Mouse (Mus musculus) intestine, embryonic 15.5 days (tissue): Measurements from ENCODE around the gene Rrp12. TPM values are rescaled to one million over a fixed set of nuclear protein-coding genes. Genes with fewer than 3 reads are reported as not detected.

ENCODE experiments used
- ATAC-seq: fragments of 200-750 bp; cut with Nextera tagmentation; 2 replicates; pipeline ENCODE4 v1.8.0; 2017; ENCODE audit warnings: moderate TSS enrichment, moderate library complexity
- H3K27ac ChIP-seq: fragments of 300-500 bp; sonication (generic); 2 replicates; pipeline ENCODE4 v1.5.1; 2015; ENCODE audit warnings: mild to moderate bottlenecking, inconsistent platforms
- H3K27me3 ChIP-seq: fragments of 300-500 bp; sonication (generic); replicated peaks from 2 replicates; pipeline ENCODE4 v1.6.1; 2015; ENCODE audit warnings: inconsistent platforms
- H3K36me3 ChIP-seq: fragments of 300-500 bp; sonication (generic); 2 replicates; pipeline ENCODE4 v1.6.1; 2015; ENCODE audit warnings: inconsistent platforms
- H3K4me1 ChIP-seq: fragments of 300-500 bp; sonication (generic); replicated peaks from 2 replicates; pipeline ENCODE4 v1.6.1; 2015; ENCODE audit warnings: inconsistent platforms
- H3K4me2 ChIP-seq: fragments of 300-500 bp; sonication (generic); replicated peaks from 2 replicates; pipeline ENCODE4 v1.6.1; 2015; ENCODE audit warnings: mild to moderate bottlenecking, inconsistent platforms
- H3K4me3 ChIP-seq: fragments of 300-500 bp; sonication (generic); replicated peaks from 2 replicates; pipeline ENCODE4 v1.5.1; 2015; ENCODE audit warnings: inconsistent platforms
- H3K9ac ChIP-seq: fragments of 300-500 bp; sonication (generic); 2 replicates; pipeline ENCODE4 v1.6.1; 2015; ENCODE audit warnings: inconsistent platforms
- H3K9me3 ChIP-seq: fragments of 300-500 bp; sonication (generic); 2 replicates; pipeline ENCODE4 v1.6.1; 2016; ENCODE audit warnings: inconsistent platforms
- WGBS: fragments of 180-500 bp; shearing (Covaris S2); methylation state at CpG from one replicate; pipeline ENCODE4 v1.1.7; 2015; 5-methylcytosine and 5-hydroxymethylcytosine counted together
- polyA plus RNA-seq: library from polyadenylated mRNA; unstranded; fragments of >200 nt; fragmentation: Nextera tagmentation; extraction: Ambion mirVana; gene quantifications from 2 replicates; pipeline ENCODE4 v1.2.1, GENCODE M21; 2015

Rrp12 gene
- polyA plus RNA-seq: 17.6 and 18.1 TPM in 2 replicates

- peak within 1 kb of the TSS; percentile 13; the same call in 1 of the 2 replicates for H3K27ac ChIP-seq
- 1% methylated on average over 46 of the region's 46 CpGs for WGBS
These were observed at the start of gene Rrp12 for GRCm38 (mm10) chr19:41895460-41896318. Gene Rrp12 (minus strand): TSS chr19:41896173.

GRCm38 (mm10) chr19:41943841-41944240, 47.9 kb upstream of the Rrp12 start:
- H3K4me2 ChIP-seq: no peak overlapping the region
- no peak overlapping the region for H3K9ac ChIP-seq
- H3K27me3 ChIP-seq: no peaks in the 10 kb centered on the region
- no peaks in the 10 kb centered on the region for H3K4me1 ChIP-seq
- peaks cover 58% of the 10 kb centered on the region for H3K36me3 ChIP-seq
- ATAC-seq: no peak
- H3K4me3 ChIP-seq: no peak overlapping the region
- WGBS: 86% methylated on average over 7 of the region's 7 CpGs
- H3K9me3 ChIP-seq: no peaks in the 10 kb centered on the region
- H3K27ac ChIP-seq: no peak overlapping the region

More at GRCm38 (mm10) chr19:41895460-41896318, at the start of gene Rrp12:
- peak; percentile 95 for ATAC-seq
- H3K9ac ChIP-seq: peak within 1 kb of the TSS; percentile 49
- no peaks in the 10 kb centered on the region for H3K9me3 ChIP-seq
- peaks cover 6% of the 10 kb centered on the region for H3K4me1 ChIP-seq
- H3K4me2 ChIP-seq: peak within 1 kb of the TSS; percentile 85
- no peaks in the 10 kb centered on the region for H3K27me3 ChIP-seq
- H3K36me3 ChIP-seq: no peaks in the 10 kb centered on the region
- H3K4me3 ChIP-seq: peak within 1 kb of the TSS; percentile 81

GRCm38 (mm10) chr19:41938539-41938938, 42.6 kb upstream of the Rrp12 start:
- Histone ChIP-seq H3K9me3 (no peaks in the 10 kb centered on the region), H3K36me3 (peaks cover 36% of the 10 kb centered on the region), H3K27me3 (no peaks in the 10 kb centered on the region), H3K9ac (no peak overlapping the region), H3K4me2 (no peak overlapping the region), H3K27ac (no peak overlapping the region), H3K4me1 (peaks cover 6% of the 10 kb centered on the region), H3K4me3 (no peak overlapping the region)
- no peak for ATAC-seq
- 85% methylated on average over 5 of the region's 5 CpGs for WGBS

GRCm38 (mm10) chr19:41935921-41936320, 39.9 kb upstream of the Rrp12 start:
- 73% methylated on average over 1 of the region's 1 CpGs for WGBS
- H3K27ac ChIP-seq: no peak overlapping the region
- peaks cover 24% of the 10 kb centered on the region for H3K36me3 ChIP-seq
- H3K9ac ChIP-seq: no peak overlapping the region
- H3K4me2 ChIP-seq: no peak overlapping the region
- no peaks in the 10 kb centered on the region for H3K27me3 ChIP-seq
- ATAC-seq: no peak
- peaks cover 11% of the 10 kb centered on the region for H3K4me1 ChIP-seq
- no peak overlapping the region for H3K4me3 ChIP-seq
- H3K9me3 ChIP-seq: no peaks in the 10 kb centered on the region

- H3K4me1 ChIP-seq: peaks cover 11% of the 10 kb centered on the region
- H3K27me3 ChIP-seq: no peaks in the 10 kb centered on the region
- peak overlapping the region; percentile 61 for H3K4me2 ChIP-seq
- WGBS: 25% methylated on average over 6 of the region's 6 CpGs
- peak overlapping the region; percentile 77 for H3K4me3 ChIP-seq
- no peaks in the 10 kb centered on the region for H3K9me3 ChIP-seq
- peaks cover 18% of the 10 kb centered on the region; the same call in 1 of the 2 replicates for H3K36me3 ChIP-seq
- no peak for ATAC-seq
- H3K27ac ChIP-seq: no peak overlapping the region
- peak overlapping the region; percentile 84 for H3K9ac ChIP-seq
These were observed 38.2 kb upstream of the Rrp12 start for GRCm38 (mm10) chr19:41934124-41934523.

- Histone ChIP-seq H3K4me1 (peaks cover 11% of the 10 kb centered on the region), H3K27me3 (no peaks in the 10 kb centered on the region), H3K36me3 (peaks cover 14% of the 10 kb centered on the region; the same call in 1 of the 2 replicates), H3K27ac (0 out of 2 replicates have a peak within 1 kb of the TSS, but pooled peaks have one; percentile 44), H3K4me3 (peak within 1 kb of the TSS; percentile 77), H3K9ac (peak within 1 kb of the TSS; percentile 84), H3K9me3 (no peaks in the 10 kb centered on the region), H3K4me2 (peak within 1 kb of the TSS; percentile 82)
- WGBS: under 1% methylated on average over 47 of the region's 47 CpGs
- ATAC-seq: peak; percentile 100
These were observed 37.5 kb upstream of the Rrp12 start, which contains the start of the genes Exosc1 and Zdhhc16 for GRCm38 (mm10) chr19:41933179-41934086. Gene Exosc1 (minus strand): TSS chr19:41933423. Gene Zdhhc16 (plus strand): TSS chr19:41933480.

- WGBS: under 1% methylated on average over 28 of the region's 28 CpGs
- peak overlapping the region; percentile 74 for H3K9ac ChIP-seq
- no peaks in the 10 kb centered on the region for H3K9me3 ChIP-seq
- H3K27ac ChIP-seq: 0 out of 2 replicates have a peak overlapping the region, but pooled peaks have one; percentile 44
- H3K4me1 ChIP-seq: peaks cover 11% of the 10 kb centered on the region
- peak overlapping the region; percentile 82 for H3K4me2 ChIP-seq
- H3K36me3 ChIP-seq: peaks cover 7% of the 10 kb centered on the region; the same call in 1 of the 2 replicates
- peak; percentile 39 for ATAC-seq
- peak overlapping the region; percentile 77 for H3K4me3 ChIP-seq
- H3K27me3 ChIP-seq: no peaks in the 10 kb centered on the region
These were observed 36.7 kb upstream of the Rrp12 start for GRCm38 (mm10) chr19:41932686-41933085.

- Histone ChIP-seq H3K4me3 (no peak overlapping the region), H3K27ac (no peak overlapping the region), H3K27me3 (no peaks in the 10 kb centered on the region), H3K4me1 (no peaks in the 10 kb centered on the region), H3K9ac (no peak overlapping the region), H3K4me2 (no peak overlapping the region), H3K9me3 (no peaks in the 10 kb centered on the region), H3K36me3 (peaks cover 24% of the 10 kb centered on the region)
- ATAC-seq: no peak
- WGBS: 75% methylated on average over 5 of the region's 5 CpGs
These were observed 24.6 kb upstream of the Rrp12 start for GRCm38 (mm10) chr19:41920412-41921067.

GRCm38 (mm10) chr19:41919471-41919870, 23.5 kb upstream of the Rrp12 start:
- Histone ChIP-seq H3K9ac (no peak overlapping the region), H3K27me3 (no peaks in the 10 kb centered on the region), H3K36me3 (peaks cover 24% of the 10 kb centered on the region), H3K9me3 (no peaks in the 10 kb centered on the region), H3K4me2 (no peak overlapping the region), H3K4me1 (no peaks in the 10 kb centered on the region), H3K27ac (no peak overlapping the region), H3K4me3 (no peak overlapping the region)
- 0 out of 2 replicates have a peak, but pooled peaks have one; percentile 4 for ATAC-seq
- 69% methylated on average over 4 of the region's 4 CpGs for WGBS

GRCm38 (mm10) chr19:41916853-41917252, 20.9 kb upstream of the Rrp12 start:
- ATAC-seq: no peak
- peaks cover 8% of the 10 kb centered on the region for H3K4me1 ChIP-seq

GRCm38 (mm10) chr19:41915294-41915693, 19.3 kb upstream of the Rrp12 start:
- H3K27me3 ChIP-seq: no peaks in the 10 kb centered on the region
- no peaks in the 10 kb centered on the region for H3K9me3 ChIP-seq
- peaks cover 20% of the 10 kb centered on the region for H3K36me3 ChIP-seq
- no peak overlapping the region for H3K4me2 ChIP-seq
- 80% methylated on average over 3 of the region's 3 CpGs for WGBS
- no peak for ATAC-seq
- peaks cover 8% of the 10 kb centered on the region for H3K4me1 ChIP-seq
- H3K4me3 ChIP-seq: no peak overlapping the region
- no peak overlapping the region for H3K27ac ChIP-seq
- no peak overlapping the region for H3K9ac ChIP-seq

More at GRCm38 (mm10) chr19:41916853-41917252, 20.9 kb upstream of the Rrp12 start:
- Histone ChIP-seq H3K9ac (no peak overlapping the region), H3K36me3 (peaks cover 20% of the 10 kb centered on the region), H3K4me2 (no peak overlapping the region), H3K4me3 (no peak overlapping the region), H3K9me3 (no peaks in the 10 kb centered on the region), H3K27ac (no peak overlapping the region), H3K27me3 (no peaks in the 10 kb centered on the region)
- 84% methylated on average over 4 of the region's 4 CpGs for WGBS
